Mouse (Mus musculus) liver, embryonic 14.5 days (tissue): ENCODE measurements at regions not wholly inside any gene's neighbourhood (a gene's known extent, or its start where the extent isn't known, plus 50 kb on each side); places are given as distances from the start of the nearest gene placed in this dataset.

Experiments used
- CTCF ChIP-seq: IDR thresholded peaks from 2 replicates; pipeline ENCODE4 v1.5.1; 2016; ENCODE audit warnings: antibody characterized with exemption, low read depth, control low read depth
- EP300 ChIP-seq: IDR thresholded peaks from 2 replicates; pipeline ENCODE4 v1.6.1; 2016; ENCODE audit warnings: antibody characterized with exemption, low read depth

- TF ChIP-seq CTCF, result no peak; the same call in 1 of the 2 replicates
- no peak for TF ChIP-seq EP300
Measured at GRCm38 (mm10) chr8:49035519-49035918, 191.8 kb upstream of the Tenm3 start.
